Mouse (Mus musculus): ENCODE measurements at regions not wholly inside any gene's neighbourhood (a gene's known extent, or its start where the extent isn't known, plus 50 kb on each side); places are given as distances from the start of the nearest gene placed in this dataset.
A peak's percentile ranks its signal among the peaks of the same experiment; 100 is the strongest.

DNA sequence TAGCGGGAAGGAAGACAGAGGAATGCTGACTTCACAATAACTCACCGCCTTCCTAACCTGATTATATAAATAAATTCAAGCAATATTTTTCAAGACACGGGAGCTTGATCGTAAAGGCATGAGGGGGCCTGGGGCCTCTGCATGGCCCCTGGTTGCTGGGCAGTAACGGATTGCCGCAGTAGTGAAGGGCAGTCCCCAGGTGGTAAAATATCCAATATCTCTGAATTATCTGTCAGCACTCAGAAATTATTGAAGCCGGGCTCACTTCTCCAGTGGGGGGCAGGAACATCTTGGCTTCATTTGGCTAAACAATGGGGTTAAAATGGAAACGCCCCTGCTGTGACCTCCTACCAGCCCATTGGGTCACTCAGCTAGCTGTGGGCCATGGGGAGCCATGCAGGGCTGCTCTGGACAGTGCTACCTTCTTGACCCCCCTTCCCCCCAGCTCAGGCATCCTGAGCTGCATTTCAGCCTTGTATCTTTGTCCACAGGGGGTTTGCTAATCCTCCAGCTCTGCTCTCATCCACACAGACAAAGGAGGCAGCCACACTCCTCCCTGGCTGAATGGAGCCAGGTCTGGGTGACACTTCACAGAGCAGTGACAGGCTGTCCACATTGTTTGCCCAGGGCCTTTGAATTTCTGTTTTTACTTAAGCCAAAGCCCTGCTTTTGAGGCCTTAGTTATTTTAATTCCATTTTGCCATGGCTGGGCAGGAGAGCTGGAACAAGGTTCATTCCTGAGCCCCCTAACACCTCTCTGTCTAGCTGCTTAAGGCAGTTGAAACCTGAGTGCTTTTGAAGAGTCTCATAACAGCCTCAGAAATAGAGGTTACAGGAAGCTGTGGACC, 267.2 kb upstream of the N4bp1 start:
- no peak overlapping the region for H3K4me3 ChIP-seq (replicated peaks)
- no peak overlapping the region for H3K9ac ChIP-seq (replicated peaks)
- peak overlapping the region; percentile 82 for H3K27ac ChIP-seq
- H3K4me1 ChIP-seq (replicated peaks) = peaks cover 19% of the 10 kb centered on the region
- 0 out of 2 replicates have a peak, but pooled peaks cover 5% of the 10 kb centered on the region for H3K27me3 ChIP-seq
- 0 out of 2 replicates have a peak overlapping the region, but pooled peaks have one; percentile 2 for H3K4me2 ChIP-seq (replicated peaks)
- ATAC-seq = peak; percentile 90
- no peaks in the 10 kb centered on the region for H3K9me3 ChIP-seq
- H3K36me3 ChIP-seq = no peaks in the 10 kb centered on the region
- WGBS = 4% methylated on average over 8 of the region's 8 CpGs

DNA sequence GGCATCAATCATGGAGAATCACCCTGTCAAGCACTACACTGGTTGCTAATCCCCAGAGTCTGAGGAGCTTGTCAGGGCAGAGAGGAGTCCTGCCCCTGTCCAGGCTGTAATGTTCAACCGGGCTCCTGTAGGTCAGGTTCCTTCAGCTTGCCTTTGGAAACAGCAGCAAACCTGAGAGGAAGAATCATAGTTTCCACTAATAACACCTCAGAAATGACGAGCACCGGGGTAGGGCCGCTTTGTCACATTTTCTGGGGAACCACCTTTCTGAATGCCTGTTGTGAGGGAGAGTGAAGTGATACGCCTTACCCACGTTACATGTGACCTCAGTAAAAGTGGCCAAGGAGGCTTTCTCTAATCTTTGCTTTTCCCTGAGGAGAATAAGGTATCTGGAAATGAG, 263.8 kb upstream of the N4bp1 start:
- no peak overlapping the region for H3K4me3 ChIP-seq (replicated peaks)
- WGBS = 84% methylated on average over 6 of the region's 6 CpGs

DNA sequence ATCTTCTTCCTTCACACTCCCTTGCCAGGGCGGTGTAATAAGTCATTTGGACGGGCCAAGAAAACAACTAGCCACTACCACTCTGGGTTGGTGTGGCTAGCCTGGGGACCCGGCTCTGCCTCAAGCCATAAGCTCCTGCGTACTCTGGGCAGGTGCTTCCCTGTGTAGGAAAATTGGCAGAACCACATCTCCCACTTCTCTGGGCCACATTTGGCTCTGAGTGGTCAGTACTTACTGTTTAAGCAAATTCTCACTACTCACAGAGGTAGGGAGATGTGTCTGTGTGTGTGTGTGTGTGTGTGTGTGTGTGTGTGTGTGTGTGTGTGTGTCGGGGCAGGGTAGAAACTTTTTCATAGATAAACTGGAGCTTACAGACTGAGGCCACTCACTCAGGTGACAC, 262.6 kb upstream of the N4bp1 start:
- peaks cover 12% of the 10 kb centered on the region for H3K4me1 ChIP-seq (replicated peaks)
- no peak overlapping the region; the same call in 1 of the 2 replicates for H3K27ac ChIP-seq
- H3K27me3 ChIP-seq = no peaks in the 10 kb centered on the region
- 84% methylated on average over 5 of the region's 5 CpGs for WGBS
- no peaks in the 10 kb centered on the region for H3K36me3 ChIP-seq
- no peak overlapping the region for H3K4me2 ChIP-seq (replicated peaks)
- H3K9ac ChIP-seq (replicated peaks) = no peak overlapping the region
- no peak overlapping the region for H3K4me3 ChIP-seq (replicated peaks)
- 0 out of 2 replicates have a peak, but pooled peaks cover 6% of the 10 kb centered on the region for H3K9me3 ChIP-seq
- no peak for ATAC-seq

More for the DNA sequence above, 263.8 kb upstream of the N4bp1 start:
- H3K9me3 ChIP-seq = 0 out of 2 replicates have a peak, but pooled peaks cover 6% of the 10 kb centered on the region
- no peak for ATAC-seq
- no peak overlapping the region for H3K27ac ChIP-seq
- peaks cover 19% of the 10 kb centered on the region for H3K4me1 ChIP-seq (replicated peaks)
- no peaks in the 10 kb centered on the region for H3K36me3 ChIP-seq
- no peaks in the 10 kb centered on the region for H3K27me3 ChIP-seq
- no peak overlapping the region for H3K4me2 ChIP-seq (replicated peaks)
- H3K9ac ChIP-seq (replicated peaks) = no peak overlapping the region

DNA sequence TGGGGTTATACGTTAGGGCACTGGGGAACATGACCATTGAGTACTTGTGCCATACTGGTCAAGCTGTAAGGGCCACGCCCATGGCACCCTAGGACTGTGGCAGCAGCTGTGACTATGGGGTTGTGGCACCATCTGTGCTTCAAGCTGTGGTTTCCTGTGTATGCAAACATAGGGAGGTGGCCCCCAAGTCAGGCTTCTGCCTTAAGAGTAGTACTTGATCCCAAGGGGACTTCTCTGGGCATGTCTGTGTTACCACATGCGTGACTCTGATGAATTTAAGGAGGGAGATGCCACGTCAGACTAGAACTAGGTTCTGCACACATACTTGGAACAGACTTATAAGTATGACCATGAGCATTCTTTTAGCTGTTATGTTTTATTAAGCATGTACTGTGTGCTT, 252.4 kb upstream of the N4bp1 start:
- H3K4me1 ChIP-seq (replicated peaks) = no peaks in the 10 kb centered on the region
- no peaks in the 10 kb centered on the region for H3K9me3 ChIP-seq
- no peak overlapping the region for H3K4me3 ChIP-seq (replicated peaks)
- no peak overlapping the region for H3K27ac ChIP-seq
- H3K27me3 ChIP-seq = no peaks in the 10 kb centered on the region
- 89% methylated on average over 4 of the region's 4 CpGs for WGBS
- no peaks in the 10 kb centered on the region for H3K36me3 ChIP-seq
- H3K4me2 ChIP-seq (replicated peaks) = no peak overlapping the region
- ATAC-seq = no peak
- H3K9ac ChIP-seq (replicated peaks) = no peak overlapping the region

DNA sequence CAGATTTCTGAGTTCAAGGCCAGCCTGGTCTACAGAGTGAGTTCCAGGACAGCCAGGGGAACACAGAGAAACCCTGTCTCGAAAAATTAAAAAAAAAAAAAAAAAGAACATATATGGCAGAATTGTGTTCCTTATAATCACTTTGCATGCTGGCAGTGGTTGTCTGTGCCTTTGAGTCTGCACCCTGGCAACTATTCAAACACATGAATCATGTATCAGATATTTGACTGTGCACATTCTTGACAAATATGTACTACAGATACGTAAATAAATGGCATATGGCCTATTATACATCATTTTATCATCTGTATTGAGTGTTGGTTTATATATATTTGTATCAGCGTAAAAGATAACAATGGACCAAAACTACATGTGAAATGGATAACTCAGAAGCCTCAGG, 246.7 kb upstream of the N4bp1 start:
- Histone ChIP-seq H3K4me1 (replicated peaks) (peaks cover 4% of the 10 kb centered on the region; the same call in 1 of the 2 replicates), H3K27ac (no peak overlapping the region), H3K27me3 (no peaks in the 10 kb centered on the region), H3K4me2 (replicated peaks) (no peak overlapping the region), H3K4me3 (replicated peaks) (no peak overlapping the region), H3K9ac (replicated peaks) (no peak overlapping the region), H3K36me3 (no peaks in the 10 kb centered on the region), H3K9me3 (no peaks in the 10 kb centered on the region)
- no peak for ATAC-seq
- 89% methylated on average over 3 of the region's 3 CpGs for WGBS

DNA sequence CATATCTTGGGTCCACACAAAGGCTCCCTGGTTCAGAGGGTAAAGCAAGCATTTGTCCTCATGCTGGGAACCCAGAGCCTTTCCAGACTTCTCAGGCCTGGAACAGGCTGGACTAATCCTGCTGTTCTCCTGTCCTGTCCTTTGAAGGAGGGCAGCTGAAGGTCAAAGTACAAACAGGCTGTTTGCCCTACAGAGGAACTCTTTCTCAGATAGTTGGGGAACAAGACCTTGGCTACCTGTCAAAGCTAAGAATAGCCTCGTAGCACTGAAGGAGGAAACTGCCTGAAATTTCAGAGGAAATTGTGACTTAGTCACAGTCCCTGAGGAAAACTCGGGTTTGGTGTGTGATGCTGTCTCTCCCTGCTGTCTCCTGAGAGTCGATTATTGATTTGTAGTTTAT, 245.6 kb upstream of the N4bp1 start:
- H3K36me3 ChIP-seq = no peaks in the 10 kb centered on the region
- no peak overlapping the region for H3K9ac ChIP-seq (replicated peaks)
- no peak overlapping the region for H3K27ac ChIP-seq
- H3K4me3 ChIP-seq (replicated peaks) = no peak overlapping the region
- no peaks in the 10 kb centered on the region for H3K27me3 ChIP-seq
- peaks cover 4% of the 10 kb centered on the region; the same call in 1 of the 2 replicates for H3K4me1 ChIP-seq (replicated peaks)
- no peak overlapping the region for H3K4me2 ChIP-seq (replicated peaks)
- ATAC-seq = no peak
- 54% methylated on average over 3 of the region's 3 CpGs for WGBS
- no peaks in the 10 kb centered on the region for H3K9me3 ChIP-seq

DNA sequence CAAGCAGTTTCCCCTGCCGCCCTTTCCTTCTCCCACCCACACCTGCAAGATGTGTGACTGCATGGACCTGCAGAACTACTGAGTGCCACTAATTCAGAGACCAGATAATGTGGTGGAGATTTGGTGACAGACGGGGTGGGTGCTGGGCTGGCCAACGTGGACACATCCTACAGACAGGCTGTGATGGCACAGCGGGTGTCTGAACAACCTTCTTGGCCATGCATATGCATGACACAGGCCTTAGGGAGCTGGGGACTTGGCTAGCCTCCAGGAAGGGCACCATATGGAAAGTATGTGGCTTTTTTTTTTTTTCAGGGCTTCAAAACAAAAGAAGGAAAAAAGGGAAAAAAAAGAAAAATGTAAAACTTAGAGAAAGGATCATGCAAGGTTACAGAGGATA, 243.5 kb upstream of the N4bp1 start:
- Histone ChIP-seq H3K36me3 (no peaks in the 10 kb centered on the region), H3K4me2 (replicated peaks) (no peak overlapping the region), H3K9ac (replicated peaks) (no peak overlapping the region), H3K4me1 (replicated peaks) (peaks cover 4% of the 10 kb centered on the region; the same call in 1 of the 2 replicates), H3K27me3 (no peaks in the 10 kb centered on the region), H3K9me3 (no peaks in the 10 kb centered on the region), H3K27ac (no peak overlapping the region), H3K4me3 (replicated peaks) (no peak overlapping the region)
- no peak for ATAC-seq
- whole genome bisulfite sequencing = 52% methylated on average over 4 of the region's 4 CpGs

DNA sequence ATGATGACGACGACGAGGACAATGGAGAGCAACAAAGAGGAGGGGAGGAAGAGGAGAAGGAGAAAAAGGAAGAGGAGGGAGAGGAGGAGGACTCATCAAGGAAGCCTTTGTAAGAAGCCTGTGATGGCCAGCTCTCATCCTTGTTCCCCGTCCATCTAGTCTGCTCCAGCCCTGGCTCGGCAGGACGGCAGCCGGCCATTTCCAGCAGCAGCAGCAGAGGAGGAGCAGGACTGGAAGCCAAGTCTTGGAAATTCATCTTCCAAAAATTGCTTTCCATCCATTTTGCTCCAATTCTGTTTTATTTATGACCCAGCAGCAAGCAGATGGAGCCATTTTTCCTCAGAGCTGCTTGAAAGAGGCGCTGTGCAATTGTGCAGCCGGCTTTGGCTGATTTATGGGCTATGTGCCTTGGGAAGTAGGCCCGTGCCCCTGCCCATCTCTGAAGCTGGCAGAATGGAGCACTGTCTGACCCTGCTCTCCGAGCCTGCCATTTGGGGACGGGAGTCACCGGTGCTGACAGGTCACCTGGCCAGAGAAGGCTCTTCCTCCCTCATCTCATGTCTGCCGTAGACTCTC, 231.2 kb upstream of the N4bp1 start:
- H3K4me3 ChIP-seq (replicated peaks) = no peak overlapping the region
- H3K36me3 ChIP-seq = no peaks in the 10 kb centered on the region
- H3K27ac ChIP-seq = no peak overlapping the region
- no peak overlapping the region for H3K9ac ChIP-seq (replicated peaks)
- no peak overlapping the region for H3K4me2 ChIP-seq (replicated peaks)
- ATAC-seq = no peak
- no peaks in the 10 kb centered on the region for H3K27me3 ChIP-seq
- 90% methylated on average over 14 of the region's 14 CpGs for WGBS
- no peaks in the 10 kb centered on the region for H3K9me3 ChIP-seq
- peaks cover 5% of the 10 kb centered on the region for H3K4me1 ChIP-seq (replicated peaks)

DNA sequence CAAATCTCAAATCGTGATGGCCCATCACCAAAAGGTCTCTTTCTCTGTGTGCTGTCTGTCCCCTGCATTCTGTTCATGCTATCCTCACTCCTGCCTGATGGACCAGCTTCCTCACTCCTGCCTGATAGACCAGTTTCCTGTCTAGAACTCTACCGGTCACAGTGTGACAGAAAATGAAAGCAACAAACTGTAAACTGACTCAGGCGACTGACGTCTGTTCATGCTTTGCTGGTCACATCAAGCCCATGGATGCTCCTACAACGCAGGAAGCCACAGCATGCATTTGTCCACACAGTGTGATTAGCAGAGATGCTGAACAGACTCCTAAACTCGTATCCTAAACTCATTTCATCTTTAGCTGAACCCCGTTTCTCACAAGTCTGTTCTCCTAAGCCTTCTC, 227.3 kb upstream of the N4bp1 start:
- Histone ChIP-seq H3K27me3 (no peaks in the 10 kb centered on the region), H3K36me3 (no peaks in the 10 kb centered on the region), H3K4me1 (replicated peaks) (no peaks in the 10 kb centered on the region), H3K9me3 (no peaks in the 10 kb centered on the region), H3K4me2 (replicated peaks) (no peak overlapping the region), H3K4me3 (replicated peaks) (no peak overlapping the region), H3K27ac (no peak overlapping the region), H3K9ac (replicated peaks) (no peak overlapping the region)
- no peak for ATAC-seq
- WGBS = 84% methylated on average over 7 of the region's 7 CpGs

DNA sequence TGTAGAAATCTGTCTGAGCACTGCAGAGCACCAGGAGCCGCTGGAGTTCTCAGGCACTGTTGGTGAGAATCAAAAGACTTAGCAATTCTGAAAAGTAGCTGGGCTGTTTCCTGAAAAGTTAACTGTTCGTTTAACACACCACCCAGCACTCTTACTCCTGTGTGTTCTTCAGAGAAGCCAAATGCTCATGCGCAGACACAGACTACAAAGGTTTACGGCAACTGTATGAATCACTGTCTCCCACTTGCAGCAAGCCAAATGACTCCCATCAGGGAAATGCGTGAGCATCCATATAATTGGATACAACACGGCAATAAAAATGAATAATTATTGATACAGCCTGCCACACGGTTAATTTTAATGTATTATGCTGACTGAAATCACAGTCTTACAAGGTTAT, 220.0 kb upstream of the N4bp1 start:
- no peaks in the 10 kb centered on the region for H3K9me3 ChIP-seq
- WGBS = 33% methylated on average over 7 of the region's 7 CpGs

DNA sequence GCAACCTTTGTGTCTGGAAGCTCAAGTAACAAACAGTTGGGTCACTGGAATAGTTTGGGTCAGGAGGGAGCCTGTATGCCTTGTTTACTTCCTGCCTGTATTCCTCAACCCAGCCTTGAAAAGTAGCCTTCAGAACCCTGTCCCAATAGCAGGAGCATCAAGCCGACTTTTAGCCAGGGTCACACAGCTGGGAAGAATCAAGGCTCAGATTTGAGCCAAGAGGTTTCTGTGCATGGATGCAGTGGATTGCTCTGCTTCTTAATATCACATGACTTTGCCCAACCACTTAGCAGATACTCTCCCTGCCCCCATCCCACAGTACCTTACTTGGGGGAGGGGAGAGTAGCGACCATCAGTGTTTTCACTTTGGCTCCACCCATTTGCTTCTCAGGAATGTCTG, 210.2 kb upstream of the N4bp1 start:
- H3K4me2 ChIP-seq (replicated peaks) = no peak overlapping the region
- WGBS = 80% methylated on average over 2 of the region's 2 CpGs
- no peaks in the 10 kb centered on the region for H3K36me3 ChIP-seq
- H3K27me3 ChIP-seq = no peaks in the 10 kb centered on the region
- no peak overlapping the region for H3K4me3 ChIP-seq (replicated peaks)
- H3K27ac ChIP-seq = no peak overlapping the region
- H3K9me3 ChIP-seq = no peaks in the 10 kb centered on the region
- no peak for ATAC-seq
- no peak overlapping the region for H3K9ac ChIP-seq (replicated peaks)
- no peaks in the 10 kb centered on the region for H3K4me1 ChIP-seq (replicated peaks)

More for the DNA sequence above, 220.0 kb upstream of the N4bp1 start:
- Histone ChIP-seq H3K36me3 (no peaks in the 10 kb centered on the region), H3K4me3 (replicated peaks) (no peak overlapping the region), H3K9ac (replicated peaks) (no peak overlapping the region), H3K4me2 (replicated peaks) (no peak overlapping the region), H3K27ac (no peak overlapping the region), H3K4me1 (replicated peaks) (peaks cover 14% of the 10 kb centered on the region), H3K27me3 (no peaks in the 10 kb centered on the region)
- ATAC-seq = peak; percentile 30; the same call in 1 of the 2 replicates

DNA sequence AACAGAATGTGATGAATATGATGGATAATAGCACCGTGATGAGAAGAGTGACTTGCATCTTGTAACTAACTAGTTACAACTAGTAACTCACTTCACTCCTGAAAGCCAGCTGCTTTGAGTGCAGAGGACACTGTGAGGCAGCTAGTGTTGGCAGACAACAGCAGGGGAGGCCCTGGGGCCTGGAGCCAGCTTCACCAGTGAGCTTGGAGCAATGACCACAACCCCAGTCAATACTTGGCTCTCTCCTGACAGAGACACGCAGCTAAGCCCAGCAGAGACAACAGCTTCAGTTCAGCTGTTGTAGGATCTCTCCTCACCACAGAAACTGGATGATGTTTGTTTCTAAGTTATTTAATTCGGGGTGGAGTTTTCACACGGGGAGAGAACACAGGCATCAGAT, 209.6 kb upstream of the N4bp1 start:
- H3K27ac ChIP-seq = no peak overlapping the region
- H3K4me3 ChIP-seq (replicated peaks) = no peak overlapping the region
- no peaks in the 10 kb centered on the region for H3K9me3 ChIP-seq
- H3K9ac ChIP-seq (replicated peaks) = no peak overlapping the region
- H3K4me2 ChIP-seq (replicated peaks) = no peak overlapping the region
- 85% methylated on average over 4 of the region's 4 CpGs for WGBS
- no peaks in the 10 kb centered on the region for H3K4me1 ChIP-seq (replicated peaks)
- H3K27me3 ChIP-seq = no peaks in the 10 kb centered on the region
- H3K36me3 ChIP-seq = no peaks in the 10 kb centered on the region
- no peak for ATAC-seq
